Mouse (Mus musculus) stomach, postnatal 0 days (tissue): ENCODE measurements at regions not wholly inside any gene's neighbourhood (a gene's known extent, or its start where the extent isn't known, plus 50 kb on each side); places are given as distances from the start of the nearest gene placed in this dataset.

ENCODE experiments used
- ATAC-seq: fragments of 200-750 bp; cut with Nextera tagmentation; 2 replicates; pipeline ENCODE4 v1.8.0; 2017; ENCODE audit not compliant: low FRiP score, low TSS enrichment
- DNase-seq: peaks from one replicate; pipeline ENCODE4 v3.0.0-alpha.2; 2016; ENCODE audit warnings: low spot score
- H3K27ac ChIP-seq: fragments of 300-500 bp; sonication (generic); replicated peaks from 2 replicates; pipeline ENCODE4 v1.5.1; 2014; ENCODE audit warnings: mild to moderate bottlenecking, control low read depth
- H3K27me3 ChIP-seq: fragments of 300-500 bp; sonication (generic); 2 replicates; pipeline ENCODE4 v1.6.1; 2014; ENCODE audit warnings: low read length; ENCODE audit not compliant: control insufficient read depth, insufficient read depth
- H3K36me3 ChIP-seq: fragments of 300-500 bp; sonication (generic); 2 replicates; pipeline ENCODE4 v1.6.1; 2014; ENCODE audit warnings: low read length, mixed read lengths; ENCODE audit not compliant: control insufficient read depth, insufficient read depth
- H3K4me1 ChIP-seq: fragments of 300-500 bp; sonication (generic); replicated peaks from 2 replicates; pipeline ENCODE4 v1.6.1; 2014; ENCODE audit warnings: antibody characterized with exemption; ENCODE audit not compliant: control insufficient read depth, insufficient read depth
- H3K4me2 ChIP-seq: fragments of 300-500 bp; sonication (generic); replicated peaks from 2 replicates; pipeline ENCODE4 v1.6.1; 2014; ENCODE audit warnings: low read depth, mild to moderate bottlenecking, control low read depth, moderate library complexity
- H3K4me3 ChIP-seq: fragments of 300-500 bp; sonication (generic); 2 replicates; pipeline ENCODE4 v1.5.1; 2014; ENCODE audit warnings: low read depth, low read length, control low read depth
- H3K9ac ChIP-seq: fragments of 300-500 bp; sonication (generic); 2 replicates; pipeline ENCODE4 v1.6.1; 2014; ENCODE audit warnings: mild to moderate bottlenecking, low read length, control low read depth, mixed read lengths
- H3K9me3 ChIP-seq: fragments of 300-500 bp; sonication (generic); 2 replicates; pipeline ENCODE4 v1.6.1; 2016; ENCODE audit warnings: low read length; ENCODE audit not compliant: control insufficient read depth
- CTCF ChIP-seq: IDR thresholded peaks from 2 replicates; pipeline ENCODE4 v1.5.1; 2016; ENCODE audit warnings: antibody characterized with exemption, low read depth, mild to moderate bottlenecking, moderate library complexity
- EP300 ChIP-seq: optimal IDR thresholded peaks from 2 replicates; pipeline ENCODE3; 2016; ENCODE audit warnings: antibody characterized with exemption
- WGBS: fragments of 180-500 bp; shearing (Covaris S2); extraction: QIAGEN DNeasy Blood & Tissue Kit; methylation state at CpG from one replicate; pipeline ENCODE4 v1.1.7; 2014; 5-methylcytosine and 5-hydroxymethylcytosine counted together

DNA sequence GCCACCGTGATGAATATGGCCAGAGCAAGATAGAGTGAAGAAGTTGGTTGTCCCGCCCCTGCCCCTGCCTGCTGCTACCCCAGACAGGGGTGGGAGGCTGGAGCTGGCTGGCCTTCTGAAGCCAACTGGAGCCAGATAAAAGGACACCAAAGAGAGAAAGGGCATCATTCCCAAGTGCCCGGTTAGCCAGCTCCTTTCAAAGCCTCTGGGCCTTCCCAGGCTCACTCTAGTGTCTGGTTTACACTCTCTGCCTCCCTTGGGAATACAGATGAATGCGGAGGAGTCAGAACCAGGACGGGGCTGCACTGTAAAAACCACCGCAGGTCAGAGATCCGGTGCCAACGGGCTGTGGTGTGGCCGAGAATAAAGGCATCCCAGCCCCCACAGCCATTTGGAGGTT, 76.4 kb upstream of the Ankrd55 start:
- TF ChIP-seq EP300 = no peak
- TF ChIP-seq CTCF = no peak
- no peak overlapping the region for H3K27ac ChIP-seq
- no peak for DNase-seq
- ATAC-seq = no peak
- H3K4me3 ChIP-seq = no peak overlapping the region
- no peaks in the 10 kb centered on the region for H3K9me3 ChIP-seq
- no peak overlapping the region for H3K9ac ChIP-seq
- whole genome bisulfite sequencing = 69% methylated on average over 9 of the region's 9 CpGs
- no peaks in the 10 kb centered on the region for H3K27me3 ChIP-seq
- no peaks in the 10 kb centered on the region for H3K4me1 ChIP-seq
- no peak overlapping the region for H3K4me2 ChIP-seq
- no peaks in the 10 kb centered on the region for H3K36me3 ChIP-seq

DNA sequence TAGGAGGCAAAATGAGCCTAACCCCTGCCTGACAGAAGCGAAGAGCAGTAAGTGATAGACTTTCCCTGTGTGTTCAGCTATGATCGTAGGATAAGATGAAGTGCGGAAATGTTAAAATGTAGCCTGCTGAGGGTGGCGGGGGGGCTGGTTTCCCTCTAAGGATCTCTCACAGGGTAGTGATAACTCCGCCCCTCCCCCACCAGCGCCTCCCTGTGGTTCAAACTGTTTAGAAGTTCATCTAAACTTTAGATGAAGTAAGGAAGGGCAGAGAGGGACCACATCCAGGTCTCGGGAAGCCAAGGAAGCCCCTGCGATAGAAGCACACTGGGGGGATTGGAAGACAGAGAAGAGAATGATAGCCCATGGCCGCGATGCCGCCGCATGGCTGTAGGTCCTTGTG, 75.9 kb upstream of the Ankrd55 start:
- Histone ChIP-seq H3K4me2 (no peak overlapping the region), H3K4me1 (no peaks in the 10 kb centered on the region), H3K4me3 (no peak overlapping the region), H3K9me3 (no peaks in the 10 kb centered on the region), H3K27ac (no peak overlapping the region), H3K9ac (no peak overlapping the region), H3K27me3 (no peaks in the 10 kb centered on the region), H3K36me3 (no peaks in the 10 kb centered on the region)
- ATAC-seq (no peak), DNase-seq (no peak)
- TF ChIP-seq CTCF (peak; percentile 13; the same call in 1 of the 2 replicates), EP300 (no peak)
- WGBS = 80% methylated on average over 12 of the region's 12 CpGs

DNA sequence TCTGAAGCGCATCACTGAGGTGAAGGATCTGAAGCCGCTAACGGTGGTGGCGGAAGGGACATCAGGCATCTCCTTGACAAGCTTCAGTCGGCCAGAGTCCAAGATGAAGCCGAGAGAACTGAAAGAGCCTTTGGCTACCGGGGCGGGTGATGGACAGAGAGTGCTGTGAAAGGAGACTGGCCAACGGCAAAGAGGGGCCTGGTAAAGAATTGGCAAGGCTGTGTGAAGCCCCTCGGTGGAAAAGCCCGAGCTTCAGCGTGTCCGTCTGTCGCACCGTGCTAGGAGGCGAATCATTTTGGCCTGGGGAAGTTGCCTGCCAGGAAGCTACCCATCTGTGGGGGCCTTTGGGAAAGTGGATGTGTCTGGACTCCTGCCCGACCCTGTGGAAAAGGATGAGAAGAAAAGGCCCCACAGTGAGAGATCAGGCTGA, 74.6 kb upstream of the Ankrd55 start:
- Histone ChIP-seq H3K9ac (no peak overlapping the region), H3K4me3 (no peak overlapping the region), H3K27me3 (no peaks in the 10 kb centered on the region), H3K27ac (no peak overlapping the region), H3K9me3 (no peaks in the 10 kb centered on the region), H3K4me1 (no peaks in the 10 kb centered on the region), H3K36me3 (no peaks in the 10 kb centered on the region), H3K4me2 (no peak overlapping the region)
- ATAC-seq = no peak
- WGBS = 76% methylated on average over 17 of the region's 17 CpGs
- TF ChIP-seq EP300 = no peak
- DNase-seq = no peak

DNA sequence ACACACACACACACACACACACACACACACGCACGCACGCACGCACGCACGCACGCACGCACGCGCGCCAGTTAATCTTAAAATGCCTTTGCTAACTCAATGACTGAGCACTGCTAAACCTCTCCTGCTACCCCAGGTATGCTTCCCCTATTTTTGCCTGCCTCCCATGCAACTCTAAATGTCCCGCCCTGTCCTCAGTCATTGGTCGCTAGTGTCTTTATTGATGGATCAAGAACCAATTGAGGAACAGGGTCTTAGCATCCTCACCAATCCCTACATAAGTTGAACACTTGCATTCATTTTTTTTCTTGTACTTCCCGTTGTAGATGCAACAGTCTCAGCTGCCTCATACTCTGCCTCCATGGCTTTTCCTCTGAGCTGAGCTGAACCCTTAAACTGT, 72.2 kb upstream of the Ankrd55 start:
- no peak overlapping the region for H3K4me2 ChIP-seq
- no peak overlapping the region for H3K4me3 ChIP-seq
- H3K9ac ChIP-seq = no peak overlapping the region
- no peak overlapping the region for H3K27ac ChIP-seq
- ATAC-seq (no peak), DNase-seq (no peak)
- TF ChIP-seq CTCF (no peak), EP300 (no peak)
- H3K27me3 ChIP-seq = no peaks in the 10 kb centered on the region
- no peaks in the 10 kb centered on the region for H3K9me3 ChIP-seq
- H3K36me3 ChIP-seq = no peaks in the 10 kb centered on the region
- WGBS = 98% methylated on average over 12 of the region's 14 CpGs
- H3K4me1 ChIP-seq = no peaks in the 10 kb centered on the region

DNA sequence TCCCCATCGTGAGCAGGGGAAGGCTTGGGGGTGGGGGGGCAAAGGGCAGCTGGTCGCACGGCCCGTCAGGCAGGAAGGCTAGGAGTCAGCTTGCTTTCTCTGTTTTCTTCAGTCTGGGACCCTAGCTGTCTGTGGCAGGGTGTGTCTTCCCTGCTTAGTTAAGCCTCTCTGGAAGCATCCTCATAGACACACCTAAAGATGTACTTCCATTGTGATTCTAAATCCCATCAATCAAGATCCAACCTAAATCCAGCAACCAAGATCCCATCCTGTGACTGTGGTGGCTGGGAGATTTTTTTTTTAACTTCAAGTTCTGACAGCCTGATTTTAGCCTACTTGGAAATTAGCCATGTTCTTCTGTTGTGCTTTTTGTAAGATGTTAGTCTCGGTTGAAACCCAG, 69.9 kb upstream of the Ankrd55 start:
- Histone ChIP-seq H3K9ac (no peak overlapping the region), H3K4me3 (no peak overlapping the region), H3K36me3 (no peaks in the 10 kb centered on the region), H3K27ac (no peak overlapping the region), H3K27me3 (no peaks in the 10 kb centered on the region), H3K4me2 (no peak overlapping the region), H3K9me3 (no peaks in the 10 kb centered on the region), H3K4me1 (no peaks in the 10 kb centered on the region)
- ATAC-seq = no peak
- no peak for DNase-seq
- WGBS = 52% methylated on average over 5 of the region's 5 CpGs
- TF ChIP-seq CTCF (no peak), EP300 (no peak)

DNA sequence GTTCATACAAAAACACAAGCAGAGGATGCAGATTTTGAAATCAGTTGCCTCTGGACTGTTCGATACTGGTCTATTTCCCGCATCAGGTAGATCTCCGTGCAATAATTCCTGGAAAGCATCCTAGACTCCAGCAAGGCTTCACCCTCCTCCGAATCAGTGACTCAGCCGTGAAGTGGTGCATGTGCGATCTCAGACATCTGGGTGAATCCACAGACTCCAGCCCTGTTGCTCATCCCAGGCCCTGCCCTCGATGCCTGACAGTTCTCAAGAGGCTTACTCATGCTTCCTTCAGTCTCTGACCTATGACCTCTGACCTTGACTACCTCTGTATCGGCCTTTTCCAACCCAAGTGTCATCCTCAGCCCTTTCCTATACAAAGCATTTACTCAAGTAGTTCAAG, 68.1 kb upstream of the Ankrd55 start:
- Histone ChIP-seq H3K36me3 (no peaks in the 10 kb centered on the region), H3K4me3 (no peak overlapping the region), H3K9ac (no peak overlapping the region), H3K9me3 (no peaks in the 10 kb centered on the region), H3K4me2 (no peak overlapping the region), H3K4me1 (no peaks in the 10 kb centered on the region), H3K27ac (no peak overlapping the region), H3K27me3 (no peaks in the 10 kb centered on the region)
- 86% methylated on average over 8 of the region's 8 CpGs for WGBS
- no peak for DNase-seq
- no peak for ATAC-seq
- TF ChIP-seq CTCF (no peak), EP300 (no peak)
